Mouse (Mus musculus) left cerebral cortex, postnatal 25 days (tissue): ENCODE results near the gene Mff. TPM values are rescaled to one million over a fixed set of nuclear protein-coding genes. Genes with fewer than 3 reads are reported as not detected.

Experiments
- DNase-seq, 2 experiments: peaks; one replicate each; pipeline ENCODE4 v3.0.0; 2022; ENCODE audit warnings: low spot score in 2 of 2, mixed read lengths in 1 of 2
- intact Hi-C: fragments of 180-260 bp; cut with DNase I; formaldehyde crosslinking; loops from one replicate; pipeline ENCODE4 v1.15.1; 2025
- total RNA-seq, 2 experiments: library from RNA; stranded (reverse); gene quantifications; 2 replicates each; pipeline ENCODE4 v1.2.3; 2021

The Mff gene
- total RNA-seq = 100 to 1,000 TPM; 274 to 279 TPM

- intact Hi-C loops = no loop called here
- peak; percentile 93 to 96 for DNase-seq
These were observed at the start of gene Mff for GRCm38 (mm10) chr1:82724339-82725025. TSS of gene Mff (plus strand) at chr1:82724890.

GRCm38 (mm10) chr1:82686328-82686727 is 38.4 kb upstream of the Mff start:
- intact Hi-C loops = no loop called here
- DNase-seq = no peak

GRCm38 (mm10) chr1:82686866-82687265 is 37.8 kb upstream of the Mff start:
- intact Hi-C loops = no loop called here
- DNase-seq = no peak

GRCm38 (mm10) chr1:82687931-82688330 is 36.8 kb upstream of the Mff start:
- intact Hi-C loops = no loop called here
- DNase-seq = no peak

DNA sequence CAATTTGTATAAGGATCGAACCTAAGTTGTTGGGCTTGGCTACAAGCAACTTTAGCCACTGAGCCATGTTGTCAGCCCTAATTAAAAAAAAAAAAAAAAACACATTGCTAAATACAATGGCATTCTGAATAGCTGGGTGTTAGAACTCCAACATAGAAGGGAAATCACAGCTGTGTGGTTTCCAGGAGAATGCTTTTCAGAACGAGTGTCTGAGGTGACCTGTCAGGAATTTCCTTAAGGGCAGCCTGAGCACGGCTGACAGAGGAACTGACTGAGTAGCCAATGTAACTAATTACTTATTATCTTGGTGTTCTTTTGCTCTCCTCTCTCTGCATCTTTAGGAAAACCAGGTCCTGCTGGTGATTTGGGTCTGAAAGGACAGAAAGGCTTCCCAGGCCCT is 28.8 kb upstream of the Mff start:
- no peak for DNase-seq
- intact Hi-C loops = no loop called here

DNA sequence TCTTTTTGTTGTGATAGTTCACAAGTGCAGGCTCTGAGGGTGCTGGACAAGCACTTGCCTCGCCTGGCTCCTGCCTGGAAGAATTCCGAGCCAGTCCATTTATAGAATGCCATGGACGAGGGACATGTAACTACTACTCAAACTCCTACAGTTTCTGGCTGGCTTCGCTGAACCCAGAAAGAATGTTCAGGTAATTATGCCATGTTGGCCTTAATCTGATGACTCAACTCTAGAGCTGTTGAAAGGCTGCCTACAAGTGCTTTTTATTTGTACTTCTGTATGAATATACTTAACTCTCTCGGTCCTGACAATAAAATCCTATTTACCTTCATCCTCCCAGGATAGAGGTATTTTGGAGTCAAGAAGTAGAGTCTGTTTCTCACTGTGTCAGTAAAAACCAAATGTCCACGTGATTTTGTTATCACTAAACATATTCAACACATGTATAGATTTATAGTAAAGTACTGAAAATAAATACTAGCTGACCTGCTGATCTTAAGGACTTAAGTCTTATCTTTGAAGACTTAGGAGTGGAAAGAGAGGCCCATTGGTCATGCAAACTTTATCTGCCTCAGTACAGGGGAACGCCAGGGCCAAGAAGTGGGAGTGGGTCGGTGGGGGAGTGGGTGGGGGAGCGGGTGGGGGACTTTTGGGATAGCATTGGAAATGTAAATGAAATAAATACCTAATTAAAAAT is 6.7 kb upstream of the Mff start:
- peak in 1 of 2 experiments; percentile 44 for DNase-seq
- intact Hi-C loops = loop anchor here (5.0 kb wide), 1 partner anchor 156 kb away; no protein-coding TSS in a partner anchor

DNA sequence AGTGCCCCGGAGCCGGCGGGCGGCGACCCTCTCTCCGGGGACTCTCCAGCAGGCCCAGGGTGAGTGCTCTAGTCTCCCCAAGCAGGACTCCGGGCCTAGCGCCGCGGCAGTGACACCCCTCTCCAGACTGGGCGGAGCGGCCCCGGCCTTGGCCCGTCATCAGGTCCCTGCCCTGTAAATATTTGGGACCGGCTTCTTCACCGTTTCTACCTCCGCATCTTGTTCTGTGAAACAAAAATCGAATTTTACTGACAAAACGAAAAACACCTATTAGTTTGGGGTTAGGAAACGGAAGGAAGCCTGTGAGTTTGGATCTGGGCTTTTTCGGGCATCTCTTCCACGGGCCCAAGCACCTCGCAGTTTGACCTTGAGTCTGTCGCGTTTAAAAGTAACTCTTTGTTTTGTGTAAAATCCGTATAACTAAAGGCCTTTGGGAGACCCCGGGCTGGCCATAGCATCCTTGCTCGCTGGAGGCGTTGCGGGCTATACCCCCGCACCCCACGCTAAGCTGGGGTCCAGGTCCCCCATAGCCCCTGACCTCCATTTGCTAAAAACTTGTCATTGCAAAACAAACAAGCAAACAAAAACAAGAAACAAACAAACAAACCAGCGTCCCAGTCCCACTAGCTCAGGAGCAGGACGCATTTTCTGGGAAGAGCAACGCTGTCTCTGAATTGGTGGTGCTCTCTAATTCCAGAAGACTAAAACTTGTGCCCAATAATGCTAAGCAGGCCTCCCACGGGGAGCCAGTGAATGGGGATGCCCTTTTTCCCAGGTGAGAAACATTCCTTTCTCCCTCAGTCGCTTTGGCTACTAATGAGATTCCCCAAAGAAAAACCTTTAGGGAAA is 560 bp downstream of the Mff start:
- intact Hi-C loops = no loop called here
- DNase-seq = no peak

GRCm38 (mm10) chr1:82725875-82726185 is 1.1 kb downstream of the Mff start:
- DNase-seq = no peak
- intact Hi-C loops = no loop called here

DNA sequence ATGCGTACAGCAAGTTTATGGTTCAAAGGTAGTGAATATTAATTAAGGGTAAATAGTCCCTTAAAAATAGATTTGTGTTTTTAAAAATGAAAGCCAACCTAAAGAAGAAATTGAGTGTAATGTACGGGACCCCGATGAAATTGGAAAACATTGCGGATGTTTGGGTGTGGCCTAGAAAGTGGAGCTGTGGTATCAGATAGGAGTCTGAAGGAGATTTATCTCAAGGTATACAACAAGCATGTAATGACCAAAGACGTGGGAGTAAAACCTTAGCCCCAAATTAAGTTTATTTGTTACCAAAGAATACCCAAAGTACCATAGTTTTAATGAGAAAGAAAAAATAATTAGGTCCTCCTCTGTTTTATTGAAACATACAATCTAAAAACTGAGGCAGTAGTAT is 1.8 kb downstream of the Mff start:
- intact Hi-C loops = no loop called here
- no peak for DNase-seq

DNA sequence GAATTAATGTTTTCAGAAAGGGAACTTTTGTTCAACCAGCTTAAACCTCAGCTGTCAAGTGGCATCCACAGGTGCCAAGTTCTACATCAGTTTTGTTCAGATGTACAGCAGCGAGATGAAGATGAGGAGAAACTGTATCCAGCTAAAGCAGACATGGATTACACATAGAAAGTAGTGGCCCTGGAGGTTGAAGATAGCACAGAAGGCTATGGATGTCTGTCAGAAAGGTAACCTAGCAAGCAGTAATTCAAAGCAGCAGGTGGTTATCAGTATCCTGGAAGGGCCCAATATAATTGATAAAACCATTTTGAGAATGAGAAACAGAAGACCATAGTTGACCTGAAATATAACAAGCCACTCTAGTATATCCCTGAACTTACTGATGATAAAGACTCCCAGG is 8.7 kb downstream of the Mff start:
- intact Hi-C loops = no loop called here
- no peak for DNase-seq

DNA sequence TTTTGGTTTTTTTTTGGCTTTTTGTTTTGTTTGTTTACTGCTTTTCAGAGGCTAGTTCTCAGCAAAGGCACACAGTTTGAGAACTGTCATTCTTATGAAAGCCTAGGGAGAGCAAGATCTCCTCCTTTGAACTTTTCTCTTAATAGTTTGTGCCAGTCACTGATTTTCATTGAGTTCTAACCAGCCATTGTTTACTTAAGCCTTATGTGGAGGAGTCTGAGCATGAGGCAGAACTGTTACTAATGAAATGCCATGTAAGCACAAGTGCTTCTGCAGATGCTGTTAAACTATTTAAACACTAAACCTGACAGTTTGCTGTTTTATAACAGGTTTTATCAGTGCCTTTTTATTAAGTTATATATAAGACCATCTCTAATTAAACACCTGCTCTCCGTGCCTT is 13.4 kb downstream of the Mff start:
- DNase-seq = no peak
- intact Hi-C loops = no loop called here

DNA sequence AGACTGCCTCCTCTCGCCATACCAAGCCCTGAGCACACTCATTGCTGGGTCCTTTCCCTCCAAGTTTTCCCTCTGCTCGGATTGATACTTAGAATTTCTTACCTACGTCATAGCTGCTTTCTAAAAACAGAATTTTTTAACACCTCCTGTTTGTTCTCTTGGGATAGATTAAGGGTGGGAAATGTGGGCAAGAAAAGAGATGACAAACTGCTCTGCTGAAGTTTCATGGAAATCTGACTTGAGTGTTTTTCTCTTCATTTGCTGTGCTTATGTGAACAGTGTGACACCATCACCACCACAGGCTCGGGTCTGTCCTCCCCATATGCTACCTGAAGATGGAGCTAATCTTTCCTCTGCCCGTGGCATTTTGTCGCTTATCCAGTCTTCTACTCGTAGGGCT is 16.8 kb downstream of the Mff start:
- peak in 1 of 2 experiments; percentile 65 for DNase-seq
- intact Hi-C loops = no loop called here

DNA sequence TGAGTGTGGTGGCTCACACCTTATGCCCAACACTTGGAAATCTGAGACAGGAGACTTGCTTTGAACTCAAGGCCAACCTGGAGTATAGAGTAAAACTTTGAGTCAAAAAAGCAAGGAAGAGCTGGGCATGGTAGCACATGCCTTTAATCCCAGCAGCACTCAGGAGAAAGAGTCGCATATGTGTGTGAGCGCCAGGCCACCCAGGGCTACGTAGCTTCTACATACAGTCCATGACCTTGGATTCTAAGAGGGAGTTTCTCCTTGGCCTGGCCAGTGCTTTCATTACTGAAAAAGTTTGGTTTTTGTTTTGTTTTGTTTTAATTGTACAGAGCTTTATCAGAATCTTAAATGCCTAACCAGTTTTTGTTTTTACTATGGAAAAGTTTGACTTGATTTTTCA is 19.3 kb downstream of the Mff start:
- intact Hi-C loops = no loop called here
- DNase-seq = no peak

GRCm38 (mm10) chr1:82746408-82746807 is 21.7 kb downstream of the Mff start:
- intact Hi-C loops = no loop called here
- DNase-seq = no peak

DNA sequence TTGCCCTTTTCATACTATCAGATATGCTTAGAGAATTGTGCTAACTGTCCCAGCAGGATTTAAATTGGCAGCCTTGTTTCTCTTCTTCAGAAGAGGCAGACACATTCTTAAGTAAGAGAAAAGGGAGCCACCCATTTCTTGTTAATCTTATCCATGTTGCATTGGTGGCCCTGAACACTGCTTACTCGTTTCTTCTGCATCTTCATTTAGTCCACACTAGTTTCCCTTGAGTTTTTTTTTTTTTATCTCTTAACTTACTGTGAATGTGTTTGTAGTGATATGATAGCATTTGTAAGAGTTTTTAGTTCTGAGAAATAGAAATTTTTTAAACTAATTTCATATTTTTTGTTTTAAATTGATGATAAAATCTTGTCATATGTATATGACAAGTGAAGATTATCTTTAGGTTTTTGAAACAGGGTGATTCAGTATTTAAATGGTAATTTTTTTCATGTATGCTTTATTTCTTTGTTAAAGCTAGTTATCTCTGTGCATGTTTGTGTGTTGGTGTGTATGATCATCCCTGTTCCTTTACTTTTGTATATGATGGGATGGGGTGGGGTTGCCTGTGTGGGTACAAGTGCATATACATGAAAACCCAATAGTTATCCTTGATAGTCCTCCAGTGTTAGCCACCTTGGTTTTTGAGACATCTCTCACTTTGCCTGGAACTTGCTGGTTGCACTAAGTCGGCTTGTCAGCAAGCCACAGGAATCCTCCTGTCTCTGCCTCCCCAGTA is 23.2 kb downstream of the Mff start:
- DNase-seq = no peak
- intact Hi-C loops = no loop called here

- DNase-seq = no peak
- intact Hi-C loops = no loop called here
These were observed 34.8 kb downstream of the Mff start for GRCm38 (mm10) chr1:82759520-82759919.

DNA sequence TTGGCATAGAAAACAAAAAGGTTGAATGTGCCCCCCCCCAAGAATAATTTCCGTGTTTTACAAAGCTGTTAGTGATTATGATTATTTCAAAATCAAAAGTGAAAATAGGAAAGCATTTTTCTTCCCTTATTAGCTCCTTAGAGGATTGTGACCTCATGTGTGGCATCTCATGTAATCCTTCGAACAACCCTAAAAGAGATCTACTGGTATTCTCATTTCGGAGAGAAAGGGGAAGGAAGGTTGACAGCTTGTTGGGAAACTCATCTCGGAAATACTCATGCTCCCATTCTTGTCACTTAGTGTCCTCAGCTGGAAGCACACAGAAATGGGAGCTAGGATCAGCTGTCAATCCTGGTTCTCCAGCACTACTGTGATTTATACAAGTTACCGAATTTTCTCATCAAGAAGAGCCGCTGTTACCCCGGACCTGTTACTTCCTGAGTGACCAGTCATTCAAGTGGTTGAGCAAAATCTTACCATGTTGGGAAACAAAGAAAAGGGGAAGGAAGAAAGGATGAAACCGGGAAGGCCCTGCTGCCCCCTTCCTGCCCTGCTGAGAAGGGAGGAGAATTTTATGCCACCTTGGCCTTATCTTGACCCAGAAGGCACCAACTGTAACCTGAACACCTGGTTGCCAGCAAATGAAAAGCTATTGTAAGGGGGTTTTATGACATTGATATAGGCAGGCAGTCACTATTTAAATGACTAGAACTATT is 36.9 kb downstream of the Mff start:
- intact Hi-C loops = no loop called here
- no peak for DNase-seq

DNA sequence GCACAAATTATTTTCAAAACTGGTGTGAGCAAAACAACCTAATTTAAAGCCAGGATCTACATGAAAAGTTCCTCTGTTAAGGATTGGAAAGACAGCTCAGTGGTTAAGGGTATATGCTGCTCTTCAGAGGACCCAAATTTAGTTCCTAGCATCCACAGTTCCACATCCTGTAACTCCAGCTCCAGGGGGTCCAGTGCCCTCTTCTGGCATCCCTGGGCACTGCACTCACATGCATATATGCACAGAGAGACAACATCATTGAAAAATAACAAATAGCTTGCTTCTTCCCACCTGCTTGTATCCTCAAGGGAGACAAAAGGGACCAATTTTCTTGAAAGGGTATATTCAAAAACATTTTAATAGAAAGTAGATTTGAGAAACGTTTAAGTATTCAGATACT is 37.6 kb downstream of the Mff start:
- intact Hi-C loops = no loop called here
- DNase-seq = no peak

- no peak for DNase-seq
- intact Hi-C loops = no loop called here
These were observed 41.5 kb downstream of the Mff start for GRCm38 (mm10) chr1:82766227-82766626.
